Mouse (Mus musculus) forebrain, postnatal 0 days (tissue): ENCODE data around the gene Rer1. TPM values are rescaled to one million over a fixed set of nuclear protein-coding genes. Genes with fewer than 3 reads are reported as not detected.

Source experiments
- ATAC-seq: fragments of 200-750 bp; cut with Nextera tagmentation; 2 replicates; pipeline ENCODE4 v1.8.0; 2017; ENCODE audit warnings: mild to moderate bottlenecking, moderate library complexity
- DNase-seq: peaks from one replicate; pipeline ENCODE4 v3.0.0-alpha.2; 2015
- H3K27ac ChIP-seq: fragments of 300-500 bp; sonication (generic); 2 replicates; pipeline ENCODE4 v1.5.1; 2014; ENCODE audit warnings: low read depth, mild to moderate bottlenecking, antibody characterized with exemption, low read length, moderate library complexity, mixed read lengths
- H3K27me3 ChIP-seq: fragments of 300-500 bp; sonication (generic); 2 replicates; pipeline ENCODE4 v1.6.1; 2014; ENCODE audit warnings: mild to moderate bottlenecking, low read length, mixed read lengths; ENCODE audit not compliant: insufficient read depth
- H3K36me3 ChIP-seq: fragments of 300-500 bp; sonication (generic); 2 replicates; pipeline ENCODE4 v1.6.1; 2014; ENCODE audit warnings: mild to moderate bottlenecking, moderate library complexity; ENCODE audit not compliant: insufficient read depth
- H3K4me1 ChIP-seq: fragments of 300-500 bp; sonication (generic); 2 replicates; pipeline ENCODE4 v1.6.1; 2014; ENCODE audit warnings: antibody characterized with exemption; ENCODE audit not compliant: insufficient read depth
- H3K4me2 ChIP-seq: fragments of 300-500 bp; sonication (generic); 2 replicates; pipeline ENCODE4 v1.6.1; 2014; ENCODE audit warnings: low read depth, mild to moderate bottlenecking, moderate library complexity
- H3K4me3 ChIP-seq: fragments of 300-500 bp; sonication (generic); 2 replicates; pipeline ENCODE4 v1.5.1; 2014; ENCODE audit warnings: low read depth, low read length, mixed read lengths
- H3K9ac ChIP-seq: fragments of 300-500 bp; sonication (generic); 2 replicates; pipeline ENCODE4 v1.6.1; 2014; ENCODE audit warnings: mild to moderate bottlenecking
- H3K9me3 ChIP-seq: fragments of 300-500 bp; sonication (generic); 2 replicates; pipeline ENCODE4 v1.6.1; 2016; ENCODE audit warnings: low read length
- CTCF ChIP-seq: sonication (generic); IDR thresholded peaks from 2 replicates; pipeline ENCODE4 v1.5.1; 2016; ENCODE audit warnings: antibody characterized with exemption, control low read depth, low read depth
- WGBS: fragments of 180-500 bp; shearing (Covaris S2); extraction: QIAGEN DNeasy Blood & Tissue Kit; methylation state at CpG from one replicate; pipeline ENCODE4 v1.1.7; 2014; 5-methylcytosine and 5-hydroxymethylcytosine counted together
- polyA plus RNA-seq: library from polyadenylated mRNA; unstranded; fragments of >200 nt; fragmentation: Nextera tagmentation; extraction: Ambion mirVana; gene quantifications from 2 replicates; pipeline ENCODE4 v1.2.1, GENCODE M21; 2015
- total RNA-seq: library from RNA; depleted of rRNA; stranded (reverse); fragments of >200 nt; gene quantifications from 2 replicates; pipeline ENCODE4 v1.2.3, GENCODE M21; 2014

Rer1 gene
- total and polyA plus RNA-seq, 2 experiments from 2014 or later: 92.4 to 136 TPM

- Histone ChIP-seq H3K4me2 (peak overlapping the region; percentile 19; the same call in 1 of the 2 replicates), H3K27ac (peak overlapping the region; percentile 77), H3K9me3 (no peaks in the 10 kb centered on the region), H3K4me1 (peaks cover 10% of the 10 kb centered on the region; the same call in 1 of the 2 replicates), H3K9ac (0 out of 2 replicates have a peak overlapping the region, but pooled peaks have one; percentile 11), H3K27me3 (no peaks in the 10 kb centered on the region), H3K36me3 (no peaks in the 10 kb centered on the region), H3K4me3 (no peak overlapping the region)
- TF ChIP-seq CTCF: no peak
- 6% methylated on average over 16 of the region's 16 CpGs for WGBS
- DNase-seq (peak; percentile 93), ATAC-seq (peak; percentile 93)
These were observed 36.4 kb upstream of the Rer1 start for GRCm38 (mm10) chr4:155122444-155123040.

GRCm38 (mm10) chr4:155121915-155122443, 35.8 kb upstream of the Rer1 start:
- DNase-seq (no peak), ATAC-seq (peak; percentile 2; the same call in 1 of the 2 replicates)
- Histone ChIP-seq H3K4me1 (peaks cover 10% of the 10 kb centered on the region; the same call in 1 of the 2 replicates), H3K27ac (peak overlapping the region; percentile 77), H3K4me3 (no peak overlapping the region), H3K9ac (0 out of 2 replicates have a peak overlapping the region, but pooled peaks have one; percentile 11), H3K9me3 (no peaks in the 10 kb centered on the region), H3K36me3 (no peaks in the 10 kb centered on the region), H3K27me3 (no peaks in the 10 kb centered on the region), H3K4me2 (no peak overlapping the region; the same call in 1 of the 2 replicates)
- 70% methylated on average over 6 of the region's 6 CpGs for WGBS
- TF ChIP-seq CTCF: no peak

- Histone ChIP-seq H3K36me3 (no peaks in the 10 kb centered on the region), H3K9me3 (no peaks in the 10 kb centered on the region), H3K27me3 (no peaks in the 10 kb centered on the region), H3K4me2 (no peak overlapping the region), H3K27ac (no peak overlapping the region), H3K9ac (no peak overlapping the region), H3K4me1 (peaks cover 10% of the 10 kb centered on the region; the same call in 1 of the 2 replicates), H3K4me3 (no peak overlapping the region)
- 89% methylated on average over 6 of the region's 6 CpGs for WGBS
- DNase-seq (no peak), ATAC-seq (no peak)
- TF ChIP-seq CTCF: no peak
These were observed 35.0 kb upstream of the Rer1 start for GRCm38 (mm10) chr4:155121222-155121621.

GRCm38 (mm10) chr4:155120583-155120982, 34.4 kb upstream of the Rer1 start:
- Histone ChIP-seq H3K27ac (no peak overlapping the region), H3K9ac (no peak overlapping the region), H3K4me3 (no peak overlapping the region), H3K9me3 (no peaks in the 10 kb centered on the region), H3K27me3 (no peaks in the 10 kb centered on the region), H3K4me1 (peaks cover 10% of the 10 kb centered on the region; the same call in 1 of the 2 replicates), H3K4me2 (no peak overlapping the region), H3K36me3 (no peaks in the 10 kb centered on the region)
- ATAC-seq (no peak), DNase-seq (no peak)
- no peak for TF ChIP-seq CTCF
- WGBS: 82% methylated on average over 5 of the region's 5 CpGs

- Histone ChIP-seq H3K27ac (no peak overlapping the region), H3K36me3 (no peaks in the 10 kb centered on the region), H3K4me3 (no peak overlapping the region), H3K4me1 (peaks cover 10% of the 10 kb centered on the region; the same call in 1 of the 2 replicates), H3K9me3 (no peaks in the 10 kb centered on the region), H3K27me3 (no peaks in the 10 kb centered on the region), H3K4me2 (no peak overlapping the region), H3K9ac (no peak overlapping the region)
- WGBS: 89% methylated on average over 7 of the region's 7 CpGs
- DNase-seq: no peak
- TF ChIP-seq CTCF: no peak
- no peak for ATAC-seq
These were observed 33.9 kb upstream of the Rer1 start for GRCm38 (mm10) chr4:155120038-155120437.

GRCm38 (mm10) chr4:155118278-155118677, 32.1 kb upstream of the Rer1 start:
- WGBS: 45% methylated on average over 10 of the region's 10 CpGs
- Histone ChIP-seq H3K4me2 (no peak overlapping the region), H3K9me3 (no peaks in the 10 kb centered on the region), H3K36me3 (no peaks in the 10 kb centered on the region), H3K9ac (no peak overlapping the region), H3K4me3 (no peak overlapping the region), H3K27ac (no peak overlapping the region), H3K27me3 (no peaks in the 10 kb centered on the region), H3K4me1 (peaks cover 13% of the 10 kb centered on the region)
- no peak for TF ChIP-seq CTCF
- DNase-seq (no peak), ATAC-seq (no peak)

GRCm38 (mm10) chr4:155117396-155117978, 31.3 kb upstream of the Rer1 start:
- 80% methylated on average over 6 of the region's 6 CpGs for WGBS
- no peaks in the 10 kb centered on the region for H3K9me3 ChIP-seq
- H3K4me3 ChIP-seq: no peak overlapping the region
- H3K9ac ChIP-seq: no peak overlapping the region
- H3K4me2 ChIP-seq: no peak overlapping the region
- H3K27ac ChIP-seq: no peak overlapping the region
- TF ChIP-seq CTCF: no peak
- DNase-seq (no peak), ATAC-seq (no peak)
- no peaks in the 10 kb centered on the region for H3K27me3 ChIP-seq
- H3K36me3 ChIP-seq: no peaks in the 10 kb centered on the region
- H3K4me1 ChIP-seq: peaks cover 8% of the 10 kb centered on the region; the same call in 1 of the 2 replicates
